Mouse (Mus musculus) kidney, embryonic 15.5 days (tissue): Measurements from ENCODE around the gene Cp. TPM values are rescaled to one million over a fixed set of nuclear protein-coding genes. Genes with fewer than 3 reads are reported as not detected.
"Not testable (repeated sequence)": the region's sequence is repeated elsewhere in the genome, so short reads cannot be mapped to it uniquely, and the experiment has no call there.

ENCODE experiments used
- ATAC-seq: fragments of 200-750 bp; cut with Nextera tagmentation; replicated peaks from 2 replicates; pipeline ENCODE4 v1.8.0; 2017; ENCODE audit warnings: moderate TSS enrichment; ENCODE audit not compliant: low FRiP score
- H3K27ac ChIP-seq: fragments of 300-500 bp; sonication (generic); 2 replicates; pipeline ENCODE4 v1.5.1; 2015; ENCODE audit warnings: mild to moderate bottlenecking, inconsistent platforms
- H3K27me3 ChIP-seq: fragments of 300-500 bp; sonication (generic); 2 replicates; pipeline ENCODE4 v1.6.1; 2015; ENCODE audit warnings: inconsistent platforms
- H3K36me3 ChIP-seq: fragments of 300-500 bp; sonication (generic); 2 replicates; pipeline ENCODE4 v1.6.1; 2015; ENCODE audit warnings: inconsistent platforms
- H3K4me1 ChIP-seq: fragments of 300-500 bp; sonication (generic); 2 replicates; pipeline ENCODE4 v1.6.1; 2015; ENCODE audit warnings: inconsistent platforms
- H3K4me2 ChIP-seq: fragments of 300-500 bp; sonication (generic); 2 replicates; pipeline ENCODE4 v1.6.1; 2015; ENCODE audit warnings: moderate library complexity, mild to moderate bottlenecking, inconsistent platforms
- H3K4me3 ChIP-seq: fragments of 300-500 bp; sonication (generic); replicated peaks from 2 replicates; pipeline ENCODE4 v1.5.1; 2015; ENCODE audit warnings: mild to moderate bottlenecking, inconsistent platforms
- H3K9ac ChIP-seq: fragments of 300-500 bp; sonication (generic); 2 replicates; pipeline ENCODE4 v1.6.1; 2015; ENCODE audit warnings: mild to moderate bottlenecking, inconsistent platforms
- H3K9me3 ChIP-seq: fragments of 300-500 bp; sonication (generic); replicated peaks from 2 replicates; pipeline ENCODE4 v1.6.1; 2016; ENCODE audit warnings: inconsistent platforms
- WGBS: fragments of 180-500 bp; shearing (Covaris S2); methylation state at CpG from one replicate; pipeline ENCODE4 v1.1.7; 2015; ENCODE audit warnings: mixed read lengths; 5-methylcytosine and 5-hydroxymethylcytosine counted together
- polyA plus RNA-seq: library from polyadenylated mRNA; unstranded; fragments of >200 nt; fragmentation: Nextera tagmentation; extraction: Ambion mirVana; gene quantifications from 2 replicates; pipeline ENCODE4 v1.2.1, GENCODE M21; 2015

The Cp gene
- polyA plus RNA-seq, 1 experiment from 2014 or later, result 1.4 TPM

GRCm38 (mm10) chr3:20007759-20008158 is 50.9 kb downstream of the Cp start:
- Histone ChIP-seq H3K9me3 (no peaks in the 10 kb centered on the region), H3K27me3 (no peaks in the 10 kb centered on the region), H3K4me1 (no peaks in the 10 kb centered on the region), H3K36me3 (peaks cover 18% of the 10 kb centered on the region; the same call in 1 of the 2 replicates), H3K9ac (no peak overlapping the region), H3K4me2 (no peak overlapping the region), H3K4me3 (no peak overlapping the region), H3K27ac (no peak overlapping the region)
- WGBS, result 84% methylated on average over 5 of the region's 5 CpGs
- no peak for ATAC-seq

GRCm38 (mm10) chr3:20010464-20010863 is 53.6 kb downstream of the Cp start:
- Histone ChIP-seq H3K27ac (no peak overlapping the region), H3K9ac (no peak overlapping the region), H3K9me3 (no peaks in the 10 kb centered on the region), H3K4me1 (no peaks in the 10 kb centered on the region), H3K27me3 (no peaks in the 10 kb centered on the region), H3K4me3 (no peak overlapping the region), H3K4me2 (no peak overlapping the region), H3K36me3 (peaks cover 26% of the 10 kb centered on the region)
- no peak for ATAC-seq
- WGBS, result 90% methylated on average over 9 of the region's 9 CpGs

DNA sequence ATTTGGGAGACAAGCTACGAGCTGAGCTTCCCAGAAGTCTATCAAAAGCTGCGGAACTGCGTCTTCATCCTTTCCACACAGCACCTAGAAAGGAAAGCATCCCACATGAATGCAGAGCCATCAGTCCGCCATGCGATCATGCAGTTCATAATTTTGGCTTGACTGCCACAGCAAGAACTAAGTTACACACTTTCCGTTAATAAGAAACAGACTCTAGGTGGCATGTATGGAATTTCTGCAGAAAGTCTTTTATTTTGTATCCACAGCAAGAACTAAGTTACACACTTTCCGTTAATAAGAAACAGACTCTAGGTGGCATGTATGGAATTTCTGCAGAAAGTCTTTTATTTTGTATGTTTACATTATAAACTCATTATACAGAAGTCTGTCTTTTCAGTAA is 54.1 kb downstream of the Cp start:
- not testable (repeated sequence) for H3K4me1 ChIP-seq, H3K4me2 ChIP-seq, H3K27me3 ChIP-seq, H3K9me3 ChIP-seq, H3K4me3 ChIP-seq, H3K9ac ChIP-seq, ATAC-seq, H3K27ac ChIP-seq
- 84% methylated on average over 7 of the region's 7 CpGs for WGBS
- H3K36me3 ChIP-seq, result peaks cover 30% of the 10 kb centered on the region

GRCm38 (mm10) chr3:20014454-20014853 is 57.6 kb downstream of the Cp start:
- H3K4me3 ChIP-seq, result no peak overlapping the region
- H3K4me2 ChIP-seq, result no peak overlapping the region
- 96% methylated on average over 2 of the region's 2 CpGs for WGBS
- H3K4me1 ChIP-seq, result no peaks in the 10 kb centered on the region
- H3K9ac ChIP-seq, result no peak overlapping the region
- no peak for ATAC-seq
- no peaks in the 10 kb centered on the region for H3K9me3 ChIP-seq
- H3K27me3 ChIP-seq, result no peaks in the 10 kb centered on the region
- H3K27ac ChIP-seq, result no peak overlapping the region
- peaks cover 42% of the 10 kb centered on the region for H3K36me3 ChIP-seq

- ATAC-seq, result no peak
- H3K4me3 ChIP-seq, result no peak overlapping the region
- H3K4me2 ChIP-seq, result no peak overlapping the region
- H3K27me3 ChIP-seq, result no peaks in the 10 kb centered on the region
- no peaks in the 10 kb centered on the region for H3K9me3 ChIP-seq
- H3K36me3 ChIP-seq, result peaks cover 44% of the 10 kb centered on the region
- WGBS, result 92% methylated on average over 8 of the region's 8 CpGs
- H3K27ac ChIP-seq, result no peak overlapping the region
- no peak overlapping the region for H3K9ac ChIP-seq
- no peaks in the 10 kb centered on the region for H3K4me1 ChIP-seq
These were observed 61.2 kb downstream of the Cp start for GRCm38 (mm10) chr3:20018076-20018475.

DNA sequence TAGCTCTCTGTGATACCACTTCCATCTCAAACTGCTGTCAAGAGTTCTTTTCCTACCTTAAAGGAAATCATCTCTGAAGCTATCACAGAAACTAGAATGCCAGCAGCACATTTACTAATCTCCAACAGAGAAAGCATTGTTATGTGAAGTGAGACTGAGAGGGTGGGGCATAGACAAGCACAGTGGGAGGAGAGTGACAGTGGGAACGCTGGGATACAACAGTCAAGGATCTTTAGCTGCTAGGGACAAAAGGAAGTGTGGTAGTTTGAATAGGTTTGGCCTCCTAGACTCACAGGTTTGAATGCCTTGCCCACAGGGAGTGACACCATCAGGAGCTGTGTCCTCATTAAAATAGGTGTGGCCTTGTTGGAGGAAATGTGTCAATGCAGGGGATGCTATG is 67.0 kb downstream of the Cp start:
- Histone ChIP-seq H3K4me2 (no peak overlapping the region), H3K9me3 (no peaks in the 10 kb centered on the region), H3K36me3 (peaks cover 57% of the 10 kb centered on the region), H3K4me3 (no peak overlapping the region), H3K4me1 (no peaks in the 10 kb centered on the region), H3K27me3 (no peaks in the 10 kb centered on the region), H3K9ac (no peak overlapping the region), H3K27ac (no peak overlapping the region)
- WGBS, result 53% methylated on average over 1 of the region's 1 CpGs
- ATAC-seq, result no peak

DNA sequence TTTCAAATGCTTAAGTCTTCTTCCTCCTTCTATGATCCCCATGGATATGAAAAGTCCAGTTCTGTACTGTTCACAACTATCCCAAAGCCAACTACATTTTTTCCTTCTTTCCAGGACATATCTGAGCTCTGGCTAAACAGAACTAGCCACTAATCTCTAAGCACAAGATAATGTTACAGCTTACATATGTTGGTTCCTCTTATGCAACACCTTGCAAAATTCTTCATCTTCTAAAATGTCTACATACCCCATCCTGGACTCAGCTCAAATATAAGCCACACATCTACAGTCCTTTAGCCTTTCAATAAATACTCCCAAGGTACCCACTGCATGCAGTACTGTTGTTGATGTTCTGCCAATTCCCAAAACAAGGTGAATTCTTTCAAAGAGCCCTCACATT is 69.6 kb downstream of the Cp start:
- H3K36me3 ChIP-seq, result peaks cover 54% of the 10 kb centered on the region
- H3K27ac ChIP-seq, result no peak overlapping the region
- no peak for ATAC-seq
- no peak overlapping the region for H3K4me2 ChIP-seq
- no peaks in the 10 kb centered on the region for H3K4me1 ChIP-seq
- H3K27me3 ChIP-seq, result no peaks in the 10 kb centered on the region
- no peak overlapping the region for H3K9ac ChIP-seq
- no peak overlapping the region for H3K4me3 ChIP-seq
- no peaks in the 10 kb centered on the region for H3K9me3 ChIP-seq

DNA sequence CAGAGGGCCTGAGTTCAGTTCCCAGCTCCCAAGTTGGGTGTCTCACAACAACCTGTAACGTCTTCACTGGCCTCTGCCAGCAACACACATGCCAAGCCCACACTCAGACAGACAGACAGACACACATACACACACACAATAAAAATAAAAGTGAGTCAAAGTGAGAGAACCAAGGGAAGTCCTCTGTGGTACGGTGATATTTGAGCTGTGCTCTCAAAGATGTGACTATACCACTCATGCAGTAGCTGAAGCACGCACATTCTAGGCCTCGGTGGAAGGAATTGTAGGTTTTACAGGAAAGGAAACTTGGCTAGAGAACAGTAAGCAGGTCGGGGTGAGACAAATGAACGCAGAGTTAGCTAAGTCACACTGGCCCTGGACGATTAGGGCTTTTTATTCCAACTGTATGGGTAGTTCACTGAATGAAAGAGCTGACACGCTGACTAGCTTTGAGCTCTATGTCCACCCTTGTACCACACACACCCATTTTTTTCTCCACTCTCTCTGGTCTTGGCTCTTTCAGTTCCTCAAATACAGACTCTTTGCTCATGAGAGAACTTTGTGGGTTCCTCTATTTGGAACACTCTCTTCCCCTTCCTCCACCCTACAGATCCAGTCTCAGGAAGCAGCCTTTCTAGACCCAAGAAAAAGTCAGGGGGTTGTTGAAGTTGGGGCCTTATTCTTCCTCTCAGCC is 70.3 kb downstream of the Cp start:
- H3K27me3 ChIP-seq, result no peaks in the 10 kb centered on the region
- no peak overlapping the region for H3K4me3 ChIP-seq
- H3K27ac ChIP-seq, result no peak overlapping the region
- ATAC-seq, result no peak
- 89% methylated on average over 8 of the region's 8 CpGs for WGBS
- no peaks in the 10 kb centered on the region for H3K4me1 ChIP-seq
- no peak overlapping the region for H3K9ac ChIP-seq
- no peaks in the 10 kb centered on the region for H3K9me3 ChIP-seq
- H3K36me3 ChIP-seq, result peaks cover 52% of the 10 kb centered on the region
- H3K4me2 ChIP-seq, result no peak overlapping the region

DNA sequence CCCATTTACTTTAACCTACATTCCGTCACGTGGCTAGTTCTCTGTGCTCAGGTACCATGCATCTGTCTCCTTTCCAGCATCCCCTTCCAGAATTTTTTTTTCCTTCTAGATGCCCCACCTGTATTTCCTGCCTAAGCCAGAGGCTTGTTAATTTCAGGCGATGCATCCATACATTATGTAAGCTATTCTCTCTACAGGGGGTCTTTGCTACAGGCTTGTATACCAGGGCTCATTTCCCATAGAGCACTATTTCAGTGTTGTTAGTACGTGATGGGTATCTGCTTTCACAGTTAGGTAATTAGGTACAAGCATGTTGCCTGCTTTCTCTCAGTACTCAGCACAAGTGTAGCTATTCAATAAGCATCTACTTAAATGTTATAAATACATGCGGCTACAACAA is 70.9 kb downstream of the Cp start:
- Histone ChIP-seq H3K4me2 (no peak overlapping the region), H3K9ac (no peak overlapping the region), H3K27me3 (no peaks in the 10 kb centered on the region), H3K4me1 (no peaks in the 10 kb centered on the region), H3K4me3 (no peak overlapping the region), H3K27ac (no peak overlapping the region), H3K9me3 (no peaks in the 10 kb centered on the region), H3K36me3 (peaks cover 46% of the 10 kb centered on the region)
- no peak for ATAC-seq
- 92% methylated on average over 5 of the region's 5 CpGs for WGBS

DNA sequence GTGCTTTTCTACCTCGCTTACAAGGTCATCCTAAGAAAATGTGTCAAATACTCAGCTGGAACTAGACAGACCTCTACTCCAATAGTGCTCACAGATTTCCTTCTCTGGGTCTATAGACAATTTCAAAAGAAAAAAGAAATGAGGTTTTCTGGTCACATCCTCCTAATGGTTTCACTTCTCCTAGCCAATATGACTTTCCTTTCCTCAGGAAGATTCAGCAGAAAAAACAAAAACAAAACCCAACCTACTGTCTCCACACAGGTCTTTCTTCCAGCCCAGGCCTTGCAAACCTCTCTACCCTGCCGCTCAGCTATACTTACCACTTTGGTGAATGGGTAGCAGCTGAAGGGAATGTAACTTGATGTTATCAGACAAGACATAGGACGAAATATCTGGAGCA is 71.8 kb downstream of the Cp start:
- Histone ChIP-seq H3K4me2 (no peak overlapping the region), H3K4me1 (no peaks in the 10 kb centered on the region), H3K9ac (no peak overlapping the region), H3K9me3 (no peaks in the 10 kb centered on the region), H3K4me3 (no peak overlapping the region), H3K36me3 (peaks cover 39% of the 10 kb centered on the region), H3K27ac (no peak overlapping the region), H3K27me3 (no peaks in the 10 kb centered on the region)
- ATAC-seq, result no peak
- WGBS, result 94% methylated on average over 3 of the region's 3 CpGs

GRCm38 (mm10) chr3:20030807-20031206 is 74.0 kb downstream of the Cp start:
- 91% methylated on average over 6 of the region's 6 CpGs for WGBS
- Histone ChIP-seq H3K4me3 (no peak overlapping the region), H3K27ac (no peak overlapping the region), H3K36me3 (peaks cover 22% of the 10 kb centered on the region), H3K9me3 (no peaks in the 10 kb centered on the region), H3K27me3 (no peaks in the 10 kb centered on the region), H3K4me2 (no peak overlapping the region), H3K4me1 (peaks cover 9% of the 10 kb centered on the region), H3K9ac (no peak overlapping the region)
- ATAC-seq, result no peak

DNA sequence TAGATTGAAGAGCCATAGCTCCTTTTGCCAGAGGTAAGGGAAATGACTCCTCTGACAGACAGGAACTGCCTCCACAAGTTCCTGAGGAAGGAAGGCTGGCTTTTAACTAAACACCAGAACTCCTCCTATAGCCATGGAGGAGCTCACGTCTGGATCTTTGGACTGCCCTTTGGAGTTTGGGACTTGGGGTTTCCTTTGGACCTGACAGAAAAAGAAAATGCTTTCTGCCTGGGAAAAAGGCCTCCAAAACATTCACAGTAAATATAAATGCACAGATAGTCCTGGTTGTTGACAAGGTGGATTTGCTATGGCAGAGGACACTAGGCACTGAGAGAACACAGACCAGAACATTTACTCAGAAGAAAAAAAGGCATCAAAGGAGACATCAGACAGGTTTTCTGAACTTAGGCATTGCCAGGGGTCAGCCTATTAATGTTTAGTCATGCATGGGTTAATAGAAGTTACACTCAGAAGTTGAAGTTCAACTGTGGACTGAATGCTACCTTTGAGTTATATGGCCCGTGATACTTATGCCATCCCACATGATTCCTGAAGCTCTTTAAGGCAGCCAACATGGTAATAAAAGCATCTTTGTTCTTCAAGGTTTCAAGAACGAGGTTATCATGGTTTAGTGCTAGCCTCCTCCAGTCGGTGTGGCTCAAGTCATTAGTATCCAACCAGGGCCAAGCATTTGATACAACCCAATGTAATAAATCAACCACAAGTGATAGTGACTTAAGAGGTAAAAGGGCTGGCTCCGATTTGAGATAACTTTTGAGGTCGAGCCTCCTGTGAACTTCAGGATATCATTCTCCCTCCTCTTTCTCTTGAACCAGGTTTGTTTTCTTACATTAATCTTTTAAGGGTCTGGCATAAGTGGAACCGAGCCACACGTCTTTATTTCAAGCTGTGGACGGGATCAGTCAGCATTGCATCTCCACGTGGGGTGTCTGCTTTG is 77.2 kb downstream of the Cp start:
- Histone ChIP-seq H3K36me3 (no peaks in the 10 kb centered on the region), H3K27me3 (no peaks in the 10 kb centered on the region), H3K4me2 (peak overlapping the region; percentile 77), H3K4me3 (peak overlapping the region; percentile 92), H3K4me1 (peaks cover 9% of the 10 kb centered on the region), H3K9me3 (no peaks in the 10 kb centered on the region; the same call in 1 of the 2 replicates), H3K27ac (peak overlapping the region; percentile 88), H3K9ac (peak overlapping the region; percentile 57)
- no peak for ATAC-seq
- WGBS, result 9% methylated on average over 10 of the region's 10 CpGs
